Mouse (Mus musculus) neutrophil, adult 5-6 weeks (primary cell): ENCODE measurements around the gene Hacd2. TPM values are rescaled to one million over a fixed set of nuclear protein-coding genes. Genes with fewer than 3 reads are reported as not detected.
A peak's percentile ranks its signal among the peaks of the same experiment; 100 is the strongest.

Experiments
- ATAC-seq: fragments of 151-379, 151-347 bp; 2 replicates; pipeline ENCODE4 v1.8.0; 2017; ENCODE audit warnings: mild to moderate bottlenecking, moderate TSS enrichment; ENCODE audit not compliant: insufficient number of reproducible peaks, poor library complexity, low FRiP score, severe bottlenecking; ENCODE audit errors: extremely low read depth
- total RNA-seq: library from RNA; stranded (forward); fragments of 200-1000 nt; gene quantifications from 2 replicates; pipeline ENCODE4 v1.2.3, GENCODE M21; 2017

The Hacd2 gene
- total RNA-seq, 1 experiment from 2014 or later: 9.5 TPM

DNA sequence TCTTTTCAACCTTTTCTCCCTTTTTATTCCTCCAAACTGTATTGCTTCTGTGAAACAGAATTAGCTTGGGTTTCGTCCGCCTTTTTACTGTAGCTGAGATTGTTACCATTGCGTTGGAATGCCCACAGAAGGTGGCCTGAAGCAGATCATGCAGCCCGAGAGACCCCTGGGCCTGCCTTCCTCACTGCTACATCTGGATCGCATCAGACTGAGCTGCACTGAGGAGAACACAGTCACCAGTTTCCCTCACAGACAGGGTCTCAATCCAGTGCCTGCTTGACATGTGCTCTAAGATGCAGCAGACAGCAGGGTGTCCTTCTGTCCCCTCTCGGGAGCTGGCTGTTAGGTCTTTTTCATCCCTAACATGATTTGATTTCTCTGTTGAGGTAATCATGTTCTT, 85.8 kb downstream of the Hacd2 start:
- no peak for ATAC-seq

DNA sequence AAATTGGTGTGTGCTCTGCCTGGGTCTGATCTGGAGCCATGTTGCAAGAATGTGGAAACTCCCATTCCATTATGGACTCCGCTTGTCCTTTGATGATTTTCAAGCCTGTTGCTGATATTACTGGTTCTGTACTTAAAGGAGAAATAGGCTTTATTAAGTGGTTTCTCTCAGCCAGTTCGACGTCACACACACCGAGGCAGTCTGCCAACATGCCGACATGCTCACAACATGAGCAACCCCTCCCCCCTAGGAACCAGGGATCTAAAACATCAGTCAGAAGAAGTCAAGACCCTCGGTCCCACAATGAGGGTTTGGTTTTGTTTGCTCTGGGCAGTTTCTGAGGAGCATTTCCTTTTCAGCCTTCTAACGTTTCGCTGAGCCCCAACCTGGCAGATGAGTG, 86.9 kb downstream of the Hacd2 start:
- no peak for ATAC-seq

DNA sequence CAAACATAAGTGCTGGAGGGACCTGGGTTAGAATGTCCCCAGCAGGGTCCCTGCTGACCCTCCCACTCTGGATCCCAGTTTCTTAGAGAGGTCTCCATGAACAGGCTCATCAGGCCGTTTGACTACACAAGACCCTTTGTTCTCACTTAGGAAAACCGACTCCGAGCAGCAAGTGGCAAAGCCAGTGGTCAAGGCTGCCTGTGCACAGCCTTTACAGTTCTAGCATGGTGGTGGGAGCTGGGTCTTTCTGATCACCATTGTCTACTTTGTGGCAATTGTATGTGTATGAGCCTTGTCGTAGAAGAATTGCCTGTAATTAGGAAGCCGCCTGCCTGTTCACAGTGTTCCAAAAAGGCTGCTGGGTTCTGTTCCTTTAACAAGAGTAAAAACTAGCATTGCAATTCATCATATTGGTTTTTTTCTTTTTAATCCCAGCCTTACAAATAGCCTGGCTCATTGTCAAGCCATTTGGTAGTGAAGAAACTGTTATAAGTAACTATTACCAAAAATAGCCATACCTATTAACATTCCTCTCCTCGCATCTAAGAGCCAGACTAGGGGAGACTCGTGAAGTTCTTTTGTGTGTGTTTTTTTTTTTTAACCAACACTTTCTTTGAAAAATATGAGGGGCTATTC, 87.5 kb downstream of the Hacd2 start:
- no peak for ATAC-seq

DNA sequence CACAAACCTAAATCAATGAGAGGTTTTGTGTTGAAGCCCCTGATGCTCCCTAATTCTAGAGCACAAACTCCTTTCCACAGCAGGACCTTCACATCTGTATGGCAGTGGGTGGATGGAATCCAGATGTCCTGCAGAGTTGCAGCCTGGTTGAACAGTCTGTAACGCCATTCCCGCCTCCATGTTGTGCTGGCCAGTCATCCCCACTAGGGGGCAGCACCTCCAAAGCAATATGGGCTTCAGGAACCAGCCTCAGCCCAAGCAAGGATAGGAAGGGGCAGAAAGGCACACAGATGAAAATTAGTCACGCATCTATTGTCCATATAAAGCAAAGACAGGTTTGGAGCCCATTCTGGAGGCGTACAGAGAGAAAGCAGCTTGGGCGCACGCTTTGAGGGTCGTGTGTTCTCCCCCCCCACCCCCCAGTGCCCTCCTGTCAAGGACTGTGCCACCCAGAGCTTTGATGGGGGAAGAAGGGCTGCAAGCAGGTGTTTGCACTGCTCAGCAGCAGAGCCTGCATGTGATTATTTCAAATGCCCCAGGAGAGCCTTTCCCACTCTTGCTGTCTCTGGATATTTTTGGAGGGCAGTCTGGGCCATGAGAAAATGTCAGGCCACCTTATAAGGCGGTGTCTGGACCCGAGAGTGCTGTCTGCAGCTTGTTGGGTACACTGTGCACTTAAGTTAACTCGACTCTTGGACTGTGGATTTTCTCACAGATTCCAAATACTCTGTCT, 88.3 kb downstream of the Hacd2 start:
- ATAC-seq: peak; percentile 61

DNA sequence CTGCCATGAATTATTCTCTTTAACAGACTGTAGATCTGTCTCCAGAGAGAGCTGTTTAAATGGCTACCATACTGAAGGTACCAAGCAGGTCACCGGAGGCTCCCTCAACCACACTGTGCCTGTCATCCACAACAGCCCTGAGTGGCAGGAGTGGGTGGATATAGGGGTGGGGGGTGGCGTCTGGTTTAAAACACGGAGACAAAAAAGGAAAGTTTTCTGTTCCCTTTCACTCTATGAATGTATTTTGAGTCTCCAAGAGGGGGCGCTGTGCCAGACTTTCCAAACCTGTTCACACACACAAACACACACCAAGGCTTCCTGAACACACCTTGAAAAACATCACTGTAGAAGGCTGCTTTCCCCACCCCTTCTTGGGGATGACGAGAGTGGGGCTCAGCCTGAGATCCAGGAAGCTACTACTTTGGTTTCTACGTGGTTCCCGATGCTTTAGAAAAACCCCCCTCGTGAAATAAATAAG, 89.0 kb downstream of the Hacd2 start:
- no peak for ATAC-seq

DNA sequence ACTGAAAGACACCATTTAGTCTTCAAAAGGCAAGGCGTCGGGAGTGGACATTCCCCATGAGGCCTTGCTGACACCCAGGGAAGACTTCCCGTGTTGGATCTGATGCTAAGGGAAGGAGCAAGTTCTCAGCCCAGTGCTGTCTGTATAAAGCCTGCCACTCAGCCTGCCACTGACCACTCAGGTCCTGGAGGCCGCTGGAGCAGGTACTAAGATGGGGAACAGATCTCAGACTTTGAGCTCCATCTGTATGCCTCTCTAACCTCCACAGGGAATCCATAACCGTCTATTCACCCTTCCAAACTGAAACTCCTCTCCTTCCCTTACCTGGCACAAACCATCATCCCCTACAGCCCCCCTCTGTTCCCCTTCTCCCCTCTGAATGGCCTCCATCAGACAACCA, 91.3 kb downstream of the Hacd2 start:
- no peak for ATAC-seq

DNA sequence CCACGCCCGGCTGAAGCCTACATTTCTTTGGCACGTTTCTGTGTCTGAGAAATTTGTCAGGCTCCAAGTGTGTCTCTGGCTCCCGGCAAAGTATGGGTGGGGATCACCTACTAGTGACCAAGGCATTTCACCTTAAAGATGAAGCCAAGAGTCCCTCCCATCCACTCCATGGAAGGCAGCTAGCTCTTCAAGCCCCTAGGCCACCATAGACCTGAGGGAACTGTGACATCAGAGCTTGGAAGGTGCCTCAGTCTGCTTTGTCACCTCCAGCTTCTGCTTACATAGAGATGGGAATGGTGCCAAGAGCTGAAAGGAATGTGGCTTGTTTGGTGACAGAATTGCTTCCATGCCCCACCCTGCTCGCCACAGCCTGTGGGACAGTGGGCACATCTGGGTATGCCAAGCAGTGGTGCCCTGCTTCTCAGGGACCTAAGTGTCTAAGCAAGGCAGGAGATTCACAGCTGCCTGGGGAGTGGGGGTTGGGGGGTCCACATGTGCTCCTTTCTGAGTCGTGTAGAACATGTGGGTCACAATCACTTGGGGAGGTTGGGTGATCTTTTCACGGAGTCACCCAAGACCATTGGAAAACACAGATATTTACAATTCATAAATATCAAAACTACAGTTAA, 94.2 kb downstream of the Hacd2 start:
- no peak for ATAC-seq

DNA sequence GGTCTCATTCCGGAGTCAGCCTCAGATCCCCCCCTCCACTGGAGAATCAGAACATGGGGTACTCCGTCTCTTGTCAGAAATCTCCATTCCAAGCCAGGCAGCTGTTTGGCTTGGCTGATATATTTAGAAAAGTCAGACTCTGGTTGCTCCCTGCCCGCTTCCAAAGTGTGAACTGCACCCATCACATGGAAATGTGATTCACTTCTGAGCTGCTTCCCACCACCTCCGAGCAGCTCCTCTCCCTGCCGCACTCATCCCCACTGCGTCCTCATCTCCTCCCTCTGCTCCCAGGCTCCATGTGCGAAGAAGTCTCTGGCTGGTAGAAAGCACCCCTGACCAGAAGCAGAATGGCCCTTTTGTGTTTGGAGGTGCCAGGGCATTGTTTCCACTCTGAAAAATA, 95.2 kb downstream of the Hacd2 start:
- no peak for ATAC-seq

DNA sequence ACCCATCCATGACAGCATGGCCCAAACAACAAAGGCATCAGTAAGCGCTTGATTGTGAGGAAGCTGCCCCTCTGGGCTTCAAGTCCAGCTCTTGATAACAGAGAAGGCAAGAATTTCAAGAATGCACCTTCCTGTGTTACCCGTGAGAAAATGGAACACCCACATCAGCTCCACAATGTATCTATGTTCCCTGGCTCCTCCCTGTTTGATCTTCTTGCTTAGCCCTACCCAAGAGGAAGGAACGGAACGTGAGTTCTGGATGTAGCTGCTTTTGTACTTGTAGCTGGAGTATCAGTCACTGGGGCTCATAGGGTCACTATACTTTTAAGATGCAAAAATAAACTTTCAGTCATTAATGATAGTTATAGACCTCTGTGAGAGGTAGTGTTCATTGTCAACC, 98.4 kb downstream of the Hacd2 start:
- ATAC-seq: no peak

DNA sequence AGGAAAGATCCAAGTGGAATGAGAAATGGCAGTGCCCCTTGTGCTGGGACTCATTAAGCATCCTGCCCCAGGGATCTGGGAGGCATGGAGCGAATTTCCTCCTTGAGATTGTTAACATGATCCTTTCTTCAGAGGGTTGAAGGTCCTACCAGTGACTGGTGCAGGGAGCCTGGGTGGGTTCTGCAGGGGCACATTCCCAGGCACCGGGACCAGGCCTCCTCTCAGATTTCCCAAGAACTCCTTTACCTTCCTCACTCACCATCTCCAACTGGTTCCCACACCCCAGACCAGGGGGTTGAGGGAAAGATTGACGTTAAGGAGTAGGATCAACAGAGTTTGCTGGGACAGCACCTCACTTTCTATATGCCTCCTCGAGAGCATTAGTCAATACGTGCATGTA, 105.0 kb downstream of the Hacd2 start:
- ATAC-seq: no peak

DNA sequence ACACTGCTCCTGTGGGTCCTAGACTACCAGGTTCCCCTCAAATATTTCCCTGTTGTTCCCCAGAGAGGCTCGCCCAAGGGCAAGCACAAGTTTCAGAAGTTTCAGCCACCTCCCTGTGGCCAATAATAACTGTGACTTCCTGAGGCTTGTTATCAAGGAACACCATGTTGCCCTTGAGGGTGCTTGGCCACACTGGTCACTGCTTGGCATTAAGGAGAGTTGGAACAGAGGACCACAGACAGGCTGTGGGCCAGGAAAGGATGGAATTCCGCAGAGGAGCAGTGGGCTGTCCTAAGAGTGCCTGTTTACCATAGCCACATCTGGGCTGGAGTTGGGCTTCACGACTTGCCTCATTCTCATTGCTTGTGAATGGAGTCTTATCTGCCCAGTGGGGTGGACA, 107.9 kb downstream of the Hacd2 start:
- no peak for ATAC-seq

DNA sequence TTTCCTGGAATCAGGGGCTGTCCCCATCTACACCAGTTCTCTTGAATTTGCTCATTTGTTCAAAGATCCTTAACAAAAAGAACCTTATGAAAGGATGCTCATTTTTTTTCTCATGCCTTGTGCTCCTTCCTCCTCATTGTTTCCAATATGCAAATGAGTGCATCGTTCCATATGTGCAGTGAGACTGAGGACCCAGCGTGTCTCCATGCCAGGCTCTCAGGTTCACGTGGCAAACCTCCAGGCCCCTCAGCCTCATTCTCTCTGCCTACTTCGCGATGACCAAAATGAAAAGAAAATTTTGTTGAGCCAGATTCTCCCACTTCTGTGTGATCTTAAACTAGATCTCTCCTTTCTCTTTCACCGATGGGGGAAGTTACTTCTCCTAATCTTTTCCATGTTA, 117.2 kb downstream of the Hacd2 start:
- no peak for ATAC-seq

DNA sequence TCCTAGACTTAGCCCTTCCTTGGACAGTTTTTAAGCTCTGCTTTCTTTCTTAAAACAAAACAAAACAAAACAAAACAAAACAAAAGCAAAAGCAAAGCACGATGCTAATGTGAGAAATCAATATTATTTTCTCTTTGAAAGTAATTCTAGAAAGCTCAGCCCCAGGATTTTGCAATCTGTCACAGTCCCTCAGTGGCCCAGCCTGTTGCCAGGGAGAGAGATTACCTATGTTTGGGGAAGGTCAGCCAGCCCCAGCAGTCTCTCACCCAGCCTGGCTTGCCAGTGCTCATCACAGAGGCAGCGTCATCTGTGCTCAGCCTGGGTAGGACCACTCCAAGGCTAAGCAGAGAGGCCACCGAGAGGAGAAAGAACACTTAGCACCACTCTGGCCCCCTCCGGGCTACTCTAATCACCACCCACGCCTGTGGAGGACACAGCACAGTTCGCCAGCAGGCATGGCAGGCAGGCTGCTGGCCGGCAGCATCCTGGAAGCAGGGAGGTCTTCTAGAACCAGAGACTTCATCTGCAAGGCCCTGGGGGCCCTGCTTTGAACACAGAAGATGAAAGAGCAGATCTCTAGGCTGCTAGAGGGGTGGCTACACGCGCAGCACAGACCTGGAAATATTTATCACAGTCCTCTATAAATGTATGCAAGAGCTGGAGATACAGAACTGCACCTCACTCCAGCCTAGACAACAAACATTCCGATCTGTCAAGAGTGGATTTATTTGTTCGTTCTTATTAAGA, 117.8 kb downstream of the Hacd2 start:
- ATAC-seq: no peak

DNA sequence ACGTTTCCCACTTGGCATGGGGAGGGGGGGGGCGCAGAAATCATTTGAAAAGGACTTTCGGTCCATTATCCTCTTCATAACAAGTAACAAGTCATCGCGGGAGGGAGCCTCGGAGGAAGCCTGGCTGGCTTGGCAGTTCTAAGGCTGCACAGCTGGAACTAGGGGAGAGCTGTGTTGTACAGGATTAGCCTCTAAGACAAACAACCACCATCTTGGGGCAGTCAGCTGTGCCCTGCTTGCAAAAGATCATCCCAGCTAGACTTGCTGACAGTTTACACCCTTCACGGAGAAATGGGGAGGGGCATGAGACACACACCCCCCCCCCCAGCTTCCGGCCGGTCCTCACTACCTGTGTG, 118.4 kb downstream of the Hacd2 start:
- no peak for ATAC-seq

DNA sequence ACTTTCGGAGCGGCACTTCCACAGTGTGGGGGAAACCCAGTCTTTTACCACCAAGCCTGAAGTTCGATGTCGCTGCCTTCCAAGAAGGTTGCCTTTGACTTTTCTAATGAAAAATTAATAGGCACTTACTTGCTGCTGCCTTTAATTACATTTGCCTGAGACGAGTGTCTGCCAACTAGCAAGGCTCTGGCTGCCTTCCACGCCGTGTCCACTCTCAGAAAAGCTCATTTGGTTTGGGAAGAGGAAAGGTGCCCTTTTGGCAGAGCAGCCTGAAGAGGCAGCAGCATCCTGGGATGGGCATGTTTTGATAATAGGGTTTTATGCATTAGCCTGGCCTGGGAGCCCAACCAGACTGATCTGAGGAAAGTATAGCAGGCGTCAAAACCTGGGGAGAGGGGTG, 119.6 kb downstream of the Hacd2 start:
- no peak for ATAC-seq

DNA sequence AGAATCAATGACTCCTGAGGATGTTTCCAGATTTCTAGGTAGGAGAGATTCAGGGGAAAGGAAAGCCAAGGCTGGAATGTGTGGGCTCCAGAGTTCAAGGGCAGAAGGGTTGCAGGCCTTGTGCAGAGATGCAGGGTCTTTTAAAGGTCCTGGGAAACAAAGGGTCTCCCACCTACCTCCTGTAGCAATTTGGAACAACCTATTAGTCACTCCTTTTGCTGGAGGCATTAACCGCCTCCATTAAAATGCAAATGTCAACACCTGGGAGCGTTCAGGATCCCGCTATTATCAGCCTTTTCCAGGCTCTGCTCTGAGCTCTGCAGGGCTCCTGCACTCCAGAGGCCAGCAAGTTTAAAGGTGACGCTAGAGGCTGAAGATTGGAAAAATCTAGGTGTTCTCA, 123.9 kb downstream of the Hacd2 start:
- no peak for ATAC-seq

DNA sequence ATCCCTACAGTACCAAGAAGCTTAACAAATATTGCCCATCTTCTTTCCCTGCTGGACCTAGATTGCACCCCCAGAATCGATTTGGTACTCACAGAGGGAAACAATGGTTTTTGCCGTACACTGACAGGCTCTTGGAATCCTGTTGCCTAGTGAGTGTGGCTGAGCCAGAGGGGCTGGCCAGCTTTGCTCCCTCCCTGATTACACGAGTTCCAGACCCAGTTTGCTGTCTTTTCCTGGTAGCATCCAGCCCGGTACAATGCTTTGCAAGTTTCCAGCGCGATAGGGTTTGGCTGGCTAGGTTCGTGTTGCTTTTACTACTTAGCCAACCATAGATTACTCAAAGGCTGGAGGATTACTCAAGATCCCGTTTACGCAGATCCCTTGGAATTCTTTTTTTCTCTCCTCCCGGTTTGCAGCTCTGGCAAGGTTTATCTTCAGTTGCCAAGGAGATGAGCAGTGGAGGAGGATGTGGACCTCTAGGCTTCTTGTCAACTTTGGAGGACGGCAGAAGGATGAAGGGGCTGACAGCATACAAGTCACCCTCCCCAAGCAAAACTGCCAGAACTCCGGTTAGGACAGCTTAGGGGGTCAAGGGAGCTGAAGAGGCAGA, 131.0 kb downstream of the Hacd2 start:
- ATAC-seq: no peak

DNA sequence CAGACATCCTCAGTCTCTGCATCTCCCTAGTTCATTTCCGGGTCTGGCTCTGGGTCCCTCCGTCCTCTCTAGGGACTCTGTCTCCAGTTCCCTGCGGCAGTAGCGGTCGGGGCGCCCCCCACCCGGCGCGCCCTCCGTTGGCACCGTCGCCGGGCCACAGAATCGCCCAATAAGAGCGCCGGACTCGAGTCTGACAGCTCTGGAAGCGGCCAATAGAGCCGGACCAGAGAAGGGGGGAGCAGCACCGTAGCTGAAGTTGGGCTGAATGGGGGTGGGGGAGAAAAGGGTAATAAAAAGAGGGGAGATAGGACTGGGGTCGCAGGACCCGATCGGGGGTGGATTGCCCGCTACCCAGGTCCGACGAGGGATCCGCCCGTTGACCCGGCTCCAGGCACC, 132.0 kb downstream of the Hacd2 start:
- ATAC-seq: no peak

DNA sequence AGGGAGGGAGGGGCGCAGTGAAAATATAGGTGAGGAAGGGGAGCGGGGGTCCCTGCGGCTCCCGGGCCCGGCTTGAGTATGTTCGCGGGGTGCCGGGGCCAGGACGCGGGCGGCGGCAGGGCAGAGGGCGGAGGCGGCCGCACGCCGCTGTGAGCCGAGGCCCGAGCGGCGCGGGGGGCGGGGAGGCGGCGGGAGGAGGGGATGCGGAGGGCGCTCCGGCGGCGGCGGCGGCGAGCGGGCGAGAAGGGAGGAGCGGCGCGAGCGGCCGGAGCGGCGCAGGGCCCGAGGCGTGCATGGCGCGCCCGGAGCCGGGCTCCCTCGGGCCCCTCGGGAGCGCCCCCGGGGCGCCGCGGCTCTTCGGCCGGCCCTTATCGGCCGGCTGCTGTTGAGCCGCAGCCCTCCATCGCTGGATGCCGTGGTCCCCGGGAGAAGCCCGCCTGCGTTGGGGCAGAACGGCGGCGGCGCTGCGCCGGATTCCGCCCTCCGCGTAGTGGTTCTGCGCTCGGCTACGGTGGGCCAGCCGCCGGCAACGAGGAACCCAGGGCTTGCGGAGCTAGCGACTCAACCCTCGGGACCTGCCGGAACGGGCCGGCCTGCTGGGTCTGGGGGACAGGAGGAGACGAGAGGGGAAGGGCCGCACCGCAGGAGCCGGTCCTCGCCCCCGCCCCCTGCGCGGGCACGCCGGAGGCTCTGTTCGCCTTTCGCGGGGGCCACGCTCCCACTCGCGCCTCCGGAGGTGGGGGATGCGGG, 132.6 kb downstream of the Hacd2 start, which contains the start of gene Adcy5:
TSS of gene Adcy5 (plus strand) at position 237 of the 750 bp plus-strand sequence.
- no peak for ATAC-seq
